8 mouse cellular contexts compared by ENCODE assay signal in the genomic region with DNA sequence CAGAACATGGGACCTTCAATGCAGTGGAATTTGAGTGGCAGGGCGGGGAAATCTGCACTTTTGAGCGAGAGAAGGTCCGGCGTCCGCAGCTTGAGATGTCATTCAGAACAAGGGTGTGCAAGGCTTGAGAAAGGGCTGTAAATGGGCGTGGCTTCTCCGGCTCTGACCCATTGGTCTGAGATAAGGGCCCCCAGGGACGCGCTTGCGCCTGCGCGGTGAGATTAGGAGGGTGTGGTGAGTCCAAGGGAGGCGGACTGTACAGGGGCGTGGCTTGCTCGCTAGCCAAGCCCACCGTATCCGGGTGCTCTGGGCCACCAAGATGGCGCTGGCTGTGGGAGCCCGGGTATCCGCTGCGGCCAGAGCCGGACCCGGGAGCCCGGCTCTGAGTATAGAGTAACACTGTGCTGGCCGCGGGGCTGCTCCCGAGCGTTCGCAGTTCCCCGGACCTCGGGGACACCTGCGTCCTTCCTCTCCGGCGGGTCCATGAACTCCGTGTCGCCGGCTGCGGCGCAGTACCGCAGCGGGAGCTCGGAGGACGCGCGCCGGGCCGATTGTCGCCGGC. TPM values are rescaled to one million over a fixed set of nuclear protein-coding genes. Genes with fewer than 3 reads are reported as not detected.
DNase-seq lines count a peak whose midpoint lies in the region; ATAC-seq lines count a peak whose summit lies in the region.

TSS of gene Atg4d (plus strand) at position 294 of the 562 bp plus-strand sequence.

- peak within 1 kb of the TSS; percentile 61 for H3K27ac ChIP-seq in forebrain, embryonic 14.5 days (ENCODE audit: low read depth, low read length)
- H3K27ac ChIP-seq in neural tube, embryonic 15.5 days (replicated peaks) = peak within 1 kb of the TSS; percentile 83

- intact Hi-C loops in heart, postnatal 14 days (cut with DNase I) = no loop called here

- peak within 1 kb of the TSS; percentile 87 for H3K9ac ChIP-seq in forebrain, embryonic 14.5 days (ENCODE audit: low read length)
- peak within 1 kb of the TSS; percentile 90 for H3K9ac ChIP-seq in neural tube, embryonic 15.5 days (replicated peaks)

- H3K4me3 ChIP-seq in forebrain, embryonic 14.5 days (ENCODE audit: low read depth, low read length) = peak within 1 kb of the TSS; percentile 88
- peak within 1 kb of the TSS; percentile 95 for H3K4me3 ChIP-seq in neural tube, embryonic 15.5 days (replicated peaks)

- H3K36me3 ChIP-seq in forebrain, embryonic 14.5 days (ENCODE audit: control insufficient read depth, insufficient read depth, low read length) = peaks cover 31% of the 10 kb centered on the region
- H3K36me3 ChIP-seq in neural tube, embryonic 15.5 days = peaks cover 29% of the 10 kb centered on the region

- H3K4me2 ChIP-seq in forebrain, embryonic 14.5 days (ENCODE audit: low read length) = peak within 1 kb of the TSS; percentile 89
- H3K4me2 ChIP-seq in neural tube, embryonic 15.5 days = peak within 1 kb of the TSS; percentile 82

- H3K9me3 ChIP-seq in forebrain, embryonic 14.5 days (replicated peaks; ENCODE audit: control insufficient read depth, low read length) = no peaks in the 10 kb centered on the region
- H3K9me3 ChIP-seq in neural tube, embryonic 15.5 days (replicated peaks) = no peaks in the 10 kb centered on the region

- H3K27me3 ChIP-seq in forebrain, embryonic 14.5 days (replicated peaks; ENCODE audit: control insufficient read depth, insufficient read depth, low read length) = 0 out of 2 replicates have a peak, but pooled peaks cover 3% of the 10 kb centered on the region
- no peaks in the 10 kb centered on the region for H3K27me3 ChIP-seq in neural tube, embryonic 15.5 days (replicated peaks)

- 0% methylated on average over 45 of the region's 49 CpGs for WGBS in forebrain, embryonic 14.5 days
- under 1% methylated on average over 49 of the region's 49 CpGs for WGBS in neural tube, embryonic 15.5 days

- DNase-seq in ES-CJ7 (ENCODE audit: low read depth, low spot score) = peak; percentile 99
- peak; percentile 99 for DNase-seq in cerebellum, adult 11 months
- peak; percentile 99 for DNase-seq in forebrain, embryonic 14.5 days (ENCODE audit: low spot score)
- peak; percentile 99 for DNase-seq in heart, postnatal 14 days
- peak; percentile 97 for DNase-seq in layer of hippocampus, adult 11-12 months (ENCODE audit: low spot score)
- peak; percentile 99 for DNase-seq in lung, adult 18-20 months
- peak; percentile 99 for DNase-seq in testis, postnatal 14 days (ENCODE audit: low spot score)

- H3K4me1 ChIP-seq in forebrain, embryonic 14.5 days (ENCODE audit: control insufficient read depth, insufficient read depth, low read length) = peaks cover 8% of the 10 kb centered on the region
- peaks cover 23% of the 10 kb centered on the region for H3K4me1 ChIP-seq in neural tube, embryonic 15.5 days

- ATAC-seq in forebrain, embryonic 14.5 days = peak; percentile 99
- peak; percentile 98 for ATAC-seq in neural tube, embryonic 15.5 days (ENCODE audit: low FRiP score)

RNA-seq across cellular contexts. Expression of gene Atg4d, which starts in this region (rescaled TPM):
- polyA plus RNA-seq in forebrain, embryonic 14.5 days (2014; fragmentation: Nextera tagmentation; extraction: Ambion mirVana) = 45.7 and 53.1 TPM in 2 replicates
- 10 to 100 TPM; 73.3 to 85.0 TPM for total RNA-seq in heart, postnatal 14 days (2021)
- polyA plus RNA-seq in neural tube, embryonic 15.5 days (2015; fragmentation: Nextera tagmentation; extraction: Ambion mirVana) = 50.0 and 52.4 TPM in 2 replicates

Comparison
In these comparisons a context has a peak if more than half of its experiments do, and no peak if none do; other contexts are left out.
1. Peak in every context shown above with its lines: DNase-seq, ATAC-seq, H3K4me3 ChIP-seq and H3K27ac ChIP-seq.